Mouse (Mus musculus) limb, embryonic 14.5 days (tissue): ENCODE measurements around the gene Klhl6. TPM values are rescaled to one million over a fixed set of nuclear protein-coding genes. Genes with fewer than 3 reads are reported as not detected.

Experiments used
- ATAC-seq: fragments of 200-750 bp; cut with Nextera tagmentation; 2 replicates; pipeline ENCODE4 v1.8.0; 2017; ENCODE audit warnings: low read depth, moderate number of reproducible peaks, moderate TSS enrichment; ENCODE audit not compliant: low FRiP score
- DNase-seq: peaks from one replicate; pipeline ENCODE4 v3.0.0-alpha.2; 2015; ENCODE audit warnings: low spot score
- H3K27ac ChIP-seq: fragments of 300-500 bp; sonication (generic); replicated peaks from 2 replicates; pipeline ENCODE4 v1.5.1; 2014; ENCODE audit warnings: low read depth, mild to moderate bottlenecking, low read length, moderate library complexity, mixed read lengths
- H3K27me3 ChIP-seq: fragments of 300-500 bp; sonication (generic); 2 replicates; pipeline ENCODE4 v1.6.1; 2014; ENCODE audit warnings: low read length, mixed read lengths; ENCODE audit not compliant: control insufficient read depth, insufficient read depth
- H3K36me3 ChIP-seq: fragments of 300-500 bp; sonication (generic); 2 replicates; pipeline ENCODE4 v1.6.1; 2014; ENCODE audit warnings: mild to moderate bottlenecking, low read length, moderate library complexity, mixed read lengths; ENCODE audit not compliant: control insufficient read depth, insufficient read depth
- H3K4me1 ChIP-seq: fragments of 300-500 bp; sonication (generic); 2 replicates; pipeline ENCODE4 v1.6.1; 2014; ENCODE audit warnings: antibody characterized with exemption, low read length, mixed read lengths; ENCODE audit not compliant: control insufficient read depth, insufficient read depth
- H3K4me2 ChIP-seq: fragments of 300-500 bp; sonication (generic); replicated peaks from 2 replicates; pipeline ENCODE4 v1.6.1; 2014; ENCODE audit warnings: low read depth, mild to moderate bottlenecking, low read length, moderate library complexity; ENCODE audit not compliant: severe bottlenecking
- H3K4me3 ChIP-seq: fragments of 300-500 bp; sonication (generic); replicated peaks from 2 replicates; pipeline ENCODE4 v1.5.1; 2014; ENCODE audit warnings: low read length
- H3K9ac ChIP-seq: fragments of 300-500 bp; sonication (generic); 2 replicates; pipeline ENCODE4 v1.6.1; 2014; ENCODE audit warnings: mild to moderate bottlenecking, low read depth, low read length, moderate library complexity; ENCODE audit not compliant: severe bottlenecking
- H3K9me3 ChIP-seq: fragments of 300-500 bp; sonication (generic); 2 replicates; pipeline ENCODE4 v1.6.1; 2016; ENCODE audit warnings: low read length; ENCODE audit not compliant: control insufficient read depth
- POLR2A ChIP-seq: fragments of 200-500 bp; IDR thresholded peaks from 2 replicates; pipeline ENCODE4 v1.8.0; 2012; ENCODE audit warnings: inconsistent platforms, mild to moderate bottlenecking, moderate library complexity, borderline replicate concordance; ENCODE audit not compliant: insufficient read depth, insufficient read length; ENCODE audit errors: extremely low read depth
- whole genome bisulfite sequencing: fragments of 180-500 bp; shearing (Covaris S2); extraction: QIAGEN DNeasy Blood & Tissue Kit; methylation state at CpG from one replicate; pipeline ENCODE4 v1.1.7; 2014; 5-methylcytosine and 5-hydroxymethylcytosine counted together
- polyA plus RNA-seq, 2 experiments: library from polyadenylated mRNA; depleted of rRNA in 1 of 2; stranded (reverse) in 1 of 2; unstranded in 1 of 2; fragments of >200 nt; fragmentation: Nextera tagmentation in 1 of 2; extraction: Ambion mirVana in 1 of 2; gene quantifications; 2 replicates each; pipeline versions ENCODE4 v1.2.1 to v1.2.3; 2012 to 2014

Gene Klhl6
- polyA plus RNA-seq, 2 experiments: 4.2 to 7.5 TPM

GRCm38 (mm10) chr16:19984884-19985643 is 2.2 kb upstream of the Klhl6 start:
- Histone ChIP-seq H3K4me3 (no peak overlapping the region), H3K4me1 (no peaks in the 10 kb centered on the region), H3K36me3 (no peaks in the 10 kb centered on the region), H3K27me3 (no peaks in the 10 kb centered on the region), H3K9ac (no peak overlapping the region), H3K4me2 (no peak overlapping the region), H3K27ac (no peak overlapping the region), H3K9me3 (no peaks in the 10 kb centered on the region)
- ATAC-seq (no peak), DNase-seq (no peak)
- no peak for TF ChIP-seq POLR2A
- WGBS: 81% methylated on average over 2 of the region's 2 CpGs

GRCm38 (mm10) chr16:19983559-19983958 is 722 bp upstream of the Klhl6 start:
- H3K36me3 ChIP-seq: no peaks in the 10 kb centered on the region

GRCm38 (mm10) chr16:19981684-19982083 is 1.2 kb downstream of the Klhl6 start:
- no peak for ATAC-seq

More at GRCm38 (mm10) chr16:19983559-19983958, 722 bp upstream of the Klhl6 start:
- no peaks in the 10 kb centered on the region for H3K4me1 ChIP-seq
- no peak overlapping the region for H3K27ac ChIP-seq
- 66% methylated on average over 4 of the region's 4 CpGs for WGBS
- no peak overlapping the region for H3K9ac ChIP-seq
- H3K9me3 ChIP-seq: no peaks in the 10 kb centered on the region
- no peak overlapping the region for H3K4me3 ChIP-seq
- H3K4me2 ChIP-seq: no peak overlapping the region
- TF ChIP-seq POLR2A: no peak
- ATAC-seq (no peak), DNase-seq (no peak)
- H3K27me3 ChIP-seq: no peaks in the 10 kb centered on the region

GRCm38 (mm10) chr16:19981006-19981405 is 1.8 kb downstream of the Klhl6 start:
- H3K4me3 ChIP-seq: no peak overlapping the region
- no peak overlapping the region for H3K9ac ChIP-seq
- no peaks in the 10 kb centered on the region for H3K4me1 ChIP-seq
- no peak overlapping the region for H3K27ac ChIP-seq
- DNase-seq (no peak), ATAC-seq (no peak)
- 85% methylated on average over 3 of the region's 3 CpGs for WGBS
- no peaks in the 10 kb centered on the region for H3K9me3 ChIP-seq
- no peak for TF ChIP-seq POLR2A
- no peaks in the 10 kb centered on the region for H3K36me3 ChIP-seq
- H3K4me2 ChIP-seq: 0 out of 2 replicates have a peak overlapping the region, but pooled peaks have one; percentile 15
- no peaks in the 10 kb centered on the region for H3K27me3 ChIP-seq

More at GRCm38 (mm10) chr16:19981684-19982083, 1.2 kb downstream of the Klhl6 start:
- H3K27ac ChIP-seq: no peak overlapping the region
- H3K4me2 ChIP-seq: no peak overlapping the region
- H3K27me3 ChIP-seq: no peaks in the 10 kb centered on the region
- DNase-seq: no peak
- H3K4me3 ChIP-seq: no peak overlapping the region
- no peak for TF ChIP-seq POLR2A
- H3K4me1 ChIP-seq: no peaks in the 10 kb centered on the region
- no peaks in the 10 kb centered on the region for H3K9me3 ChIP-seq
- 83% methylated on average over 2 of the region's 2 CpGs for WGBS
- H3K36me3 ChIP-seq: no peaks in the 10 kb centered on the region
- no peak overlapping the region for H3K9ac ChIP-seq

GRCm38 (mm10) chr16:19979755-19980154 is 3.1 kb downstream of the Klhl6 start:
- DNase-seq: no peak
- Histone ChIP-seq H3K4me3 (no peak overlapping the region), H3K4me2 (no peak overlapping the region), H3K9ac (no peak overlapping the region), H3K4me1 (no peaks in the 10 kb centered on the region), H3K36me3 (no peaks in the 10 kb centered on the region), H3K9me3 (no peaks in the 10 kb centered on the region), H3K27me3 (no peaks in the 10 kb centered on the region), H3K27ac (no peak overlapping the region)
- TF ChIP-seq POLR2A: no peak
- WGBS: 75% methylated on average over 2 of the region's 2 CpGs
- ATAC-seq: no peak
